Mouse (Mus musculus): ENCODE data around the gene Ptpn7.

Gene Ptpn7

GRCm38 (mm10) chr1:135158633-135159032, 26.1 kb downstream of the Ptpn7 start:
- 27% methylated on average over 5 of the region's 5 CpGs for WGBS

GRCm38 (mm10) chr1:135159074-135159473, 26.6 kb downstream of the Ptpn7 start:
- WGBS = 29% methylated on average over 7 of the region's 7 CpGs

GRCm38 (mm10) chr1:135159556-135160123, 27.1 kb downstream of the Ptpn7 start:
- 54% methylated on average over 11 of the region's 11 CpGs for WGBS

GRCm38 (mm10) chr1:135160411-135161050, 28.0 kb downstream of the Ptpn7 start:
- 75% methylated on average over 13 of the region's 13 CpGs for WGBS

- 58% methylated on average over 6 of the region's 6 CpGs for WGBS
These were observed 30.2 kb downstream of the Ptpn7 start for GRCm38 (mm10) chr1:135162720-135163119.

- WGBS = 56% methylated on average over 11 of the region's 11 CpGs
These were observed 34.9 kb downstream of the Ptpn7 start, which contains the start of gene Gpr37l1 for GRCm38 (mm10) chr1:135167435-135167834. Gpr37l1 (minus strand) TSS chr1:135167681.

- WGBS = 95% methylated on average over 10 of the region's 10 CpGs
These were observed 36.1 kb downstream of the Ptpn7 start for GRCm38 (mm10) chr1:135168453-135169200.

- 32% methylated on average over 12 of the region's 12 CpGs for WGBS
These were observed 37.2 kb downstream of the Ptpn7 start for GRCm38 (mm10) chr1:135169556-135170224.

- 69% methylated on average over 10 of the region's 10 CpGs for WGBS
These were observed 37.8 kb downstream of the Ptpn7 start for GRCm38 (mm10) chr1:135170299-135170698.

- WGBS = 74% methylated on average over 7 of the region's 7 CpGs
These were observed 38.7 kb downstream of the Ptpn7 start for GRCm38 (mm10) chr1:135171202-135171601.

- WGBS = 35% methylated on average over 6 of the region's 6 CpGs
These were observed 39.5 kb downstream of the Ptpn7 start for GRCm38 (mm10) chr1:135171984-135172383.

GRCm38 (mm10) chr1:135173311-135173710, 40.8 kb downstream of the Ptpn7 start:
- WGBS = 98% methylated on average over 6 of the region's 6 CpGs

- 81% methylated on average over 3 of the region's 3 CpGs for WGBS
These were observed 42.7 kb downstream of the Ptpn7 start for GRCm38 (mm10) chr1:135175176-135175575.

GRCm38 (mm10) chr1:135177724-135178123, 45.2 kb downstream of the Ptpn7 start:
- WGBS = 98% methylated on average over 3 of the region's 3 CpGs

- WGBS = 90% methylated on average over 7 of the region's 7 CpGs
These were observed 46.4 kb downstream of the Ptpn7 start for GRCm38 (mm10) chr1:135178863-135179262.

GRCm38 (mm10) chr1:135180830-135181229, 48.3 kb downstream of the Ptpn7 start:
- 97% methylated on average over 10 of the region's 10 CpGs for WGBS

GRCm38 (mm10) chr1:135181275-135181674, 48.8 kb downstream of the Ptpn7 start:
- 86% methylated on average over 4 of the region's 4 CpGs for WGBS

- WGBS = 76% methylated on average over 8 of the region's 8 CpGs
These were observed 49.6 kb downstream of the Ptpn7 start for GRCm38 (mm10) chr1:135181880-135182623.

GRCm38 (mm10) chr1:135182975-135183374, 50.5 kb downstream of the Ptpn7 start:
- 74% methylated on average over 3 of the region's 3 CpGs for WGBS

GRCm38 (mm10) chr1:135183448-135183847, 50.9 kb downstream of the Ptpn7 start:
- WGBS = 66% methylated on average over 4 of the region's 4 CpGs

- WGBS = 68% methylated on average over 11 of the region's 11 CpGs
These were observed 51.6 kb downstream of the Ptpn7 start for GRCm38 (mm10) chr1:135183941-135184570.
